Mouse (Mus musculus) brain, embryonic 14.5 days (tissue): ENCODE data around the gene Dnah3.

Experiments
- CTCF ChIP-seq: fragments of 200-500 bp; IDR thresholded peaks from 2 replicates; pipeline ENCODE4 v1.5.1; 2012; ENCODE audit warnings: inconsistent platforms, mild to moderate bottlenecking, moderate library complexity, borderline replicate concordance; ENCODE audit not compliant: insufficient read depth, insufficient read length; ENCODE audit errors: extremely low read depth
- POLR2A ChIP-seq: fragments of 200-500 bp; IDR thresholded peaks from 2 replicates; pipeline ENCODE4 v1.6.1; 2012; ENCODE audit warnings: mild to moderate bottlenecking, inconsistent platforms, borderline replicate concordance; ENCODE audit not compliant: poor library complexity, insufficient read depth, insufficient read length, severe bottlenecking; ENCODE audit errors: extremely low read depth

DNA sequence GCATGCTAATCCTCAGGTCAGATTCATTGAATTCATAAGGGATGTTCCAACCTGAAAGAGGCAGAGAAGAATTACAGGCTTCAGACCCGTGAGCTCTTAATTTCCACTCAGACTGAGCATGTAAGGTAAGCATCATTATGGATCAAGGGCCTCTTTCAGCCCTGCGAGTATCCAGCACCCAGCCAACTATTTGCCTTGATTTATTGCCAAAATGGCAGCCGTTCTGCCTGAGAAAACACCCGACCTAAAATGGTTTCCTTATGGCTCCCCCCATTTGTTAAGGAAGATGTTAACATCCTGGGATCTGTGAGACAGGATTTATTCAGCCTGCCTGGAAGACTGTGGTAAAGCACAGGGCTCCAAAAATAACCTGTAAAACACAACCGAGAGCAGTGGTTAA is 158.0 kb downstream of the Dnah3 start:
- TF ChIP-seq CTCF = no peak
- no peak for TF ChIP-seq POLR2A
